Mouse (Mus musculus): Measurements from ENCODE around the gene Fam171a2. TPM values are rescaled to one million over a fixed set of nuclear protein-coding genes. Genes with fewer than 3 reads are reported as not detected.

Gene Fam171a2
- polyA plus RNA-seq, 1 experiment from 2014 or later: 0.25 TPM

DNA sequence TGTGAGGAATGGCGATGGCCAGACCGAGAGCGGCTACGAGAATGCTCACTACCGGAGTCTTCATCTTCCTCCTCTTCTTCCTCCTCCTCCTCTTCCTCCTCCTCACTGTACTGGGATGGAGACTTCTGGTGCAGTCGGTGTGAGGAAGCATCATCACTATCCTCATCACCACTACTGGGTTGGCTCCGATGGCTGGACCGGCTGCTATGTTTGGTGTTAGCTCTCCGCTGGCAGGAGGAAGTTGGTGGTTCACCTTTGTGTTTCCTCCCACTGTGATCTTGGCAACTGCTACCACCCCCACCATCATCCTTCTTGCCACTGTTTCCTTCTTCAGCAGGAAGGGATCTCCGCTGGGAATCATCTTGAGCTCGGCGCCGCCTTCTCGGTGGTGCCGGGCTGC, 32.6 kb upstream of the Fam171a2 start:
- Histone ChIP-seq H3K4me3 (replicated peaks) (no peak overlapping the region), H3K27ac (no peak overlapping the region), H3K9me3 (replicated peaks) (no peaks in the 10 kb centered on the region), H3K4me2 (no peak overlapping the region), H3K27me3 (no peaks in the 10 kb centered on the region), H3K9ac (no peak overlapping the region), H3K4me1 (replicated peaks) (peaks cover 7% of the 10 kb centered on the region), H3K36me3 (peaks cover 66% of the 10 kb centered on the region)
- 91% methylated on average over 15 of the region's 15 CpGs for WGBS (ENCODE audit: insufficient replicate concordance)
- no peak for DNase-seq
- no peak for ATAC-seq (ENCODE audit: low read depth)

- H3K9me3 ChIP-seq (replicated peaks): no peaks in the 10 kb centered on the region
- peaks cover 61% of the 10 kb centered on the region for H3K36me3 ChIP-seq
- no peak overlapping the region for H3K4me3 ChIP-seq (replicated peaks)
- H3K4me1 ChIP-seq (replicated peaks): peaks cover 11% of the 10 kb centered on the region
- H3K27me3 ChIP-seq: no peaks in the 10 kb centered on the region
- WGBS (ENCODE audit: insufficient replicate concordance): 93% methylated on average over 23 of the region's 23 CpGs
- no peak overlapping the region; the same call in 1 of the 2 replicates for H3K27ac ChIP-seq
- DNase-seq (no peak), ATAC-seq (ENCODE audit: low read depth) (no peak)
- no peak overlapping the region for H3K9ac ChIP-seq
- H3K4me2 ChIP-seq: no peak overlapping the region
Observed at GRCm38 (mm10) chr11:102479581-102479980, 32.1 kb upstream of the Fam171a2 start.

DNA sequence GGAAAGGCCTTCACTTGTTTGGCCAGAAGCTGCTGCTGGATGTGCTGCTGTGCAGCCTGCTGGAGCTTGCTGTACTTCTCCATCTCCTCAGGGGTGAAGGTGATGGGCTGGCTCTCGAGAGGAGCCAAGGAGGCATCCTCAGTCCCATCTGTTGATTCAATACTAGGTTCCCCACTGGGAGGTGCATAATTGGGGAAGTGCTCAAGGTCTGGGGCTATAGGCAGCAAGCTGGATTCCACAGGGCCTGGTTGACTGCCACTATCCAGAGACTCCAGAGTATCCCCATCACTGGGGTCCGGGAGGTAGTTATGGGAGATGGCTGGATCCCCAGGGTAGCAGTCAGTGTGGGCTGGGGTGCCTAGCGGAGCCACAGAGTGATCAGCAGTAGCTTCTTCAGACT, 31.2 kb upstream of the Fam171a2 start:
- no peak overlapping the region for H3K4me3 ChIP-seq (replicated peaks)
- H3K9me3 ChIP-seq (replicated peaks): no peaks in the 10 kb centered on the region
- no peak overlapping the region for H3K4me2 ChIP-seq
- peaks cover 11% of the 10 kb centered on the region for H3K4me1 ChIP-seq (replicated peaks)
- DNase-seq (no peak), ATAC-seq (ENCODE audit: low read depth) (no peak)
- peaks cover 58% of the 10 kb centered on the region for H3K36me3 ChIP-seq
- no peak overlapping the region for H3K27ac ChIP-seq
- H3K9ac ChIP-seq: no peak overlapping the region
- no peaks in the 10 kb centered on the region for H3K27me3 ChIP-seq
- 87% methylated on average over 3 of the region's 3 CpGs for WGBS (ENCODE audit: insufficient replicate concordance)

DNA sequence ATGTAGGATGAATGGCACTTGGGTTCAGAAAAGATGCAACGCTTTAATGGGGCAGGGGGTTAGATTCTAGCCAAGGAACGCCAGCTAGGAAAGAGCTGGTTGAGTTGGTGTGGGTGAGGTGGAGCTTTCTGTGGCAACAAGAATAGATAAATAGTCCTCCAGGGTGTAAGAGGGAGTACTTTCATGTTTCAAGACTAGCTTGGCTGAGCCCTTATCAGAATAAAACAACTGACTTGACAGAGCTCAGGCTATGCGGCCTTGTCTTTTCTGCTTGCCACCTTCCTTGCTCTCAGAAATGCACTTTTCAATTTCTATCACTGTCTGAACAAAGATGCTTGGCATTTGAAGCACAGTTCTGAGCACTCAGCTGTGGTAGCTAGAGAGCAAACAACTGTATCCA, 27.5 kb upstream of the Fam171a2 start:
- H3K4me3 ChIP-seq (replicated peaks): no peak overlapping the region
- no peaks in the 10 kb centered on the region for H3K27me3 ChIP-seq
- H3K4me1 ChIP-seq (replicated peaks): peaks cover 24% of the 10 kb centered on the region
- DNase-seq: no peak
- H3K9me3 ChIP-seq (replicated peaks): no peaks in the 10 kb centered on the region
- peak; percentile 44; the same call in 1 of the 2 replicates for ATAC-seq (ENCODE audit: low read depth)
- H3K36me3 ChIP-seq: peaks cover 28% of the 10 kb centered on the region
- WGBS (ENCODE audit: insufficient replicate concordance): 42% methylated on average over 3 of the region's 3 CpGs
- peak overlapping the region; percentile 65 for H3K27ac ChIP-seq
- H3K4me2 ChIP-seq: no peak overlapping the region
- H3K9ac ChIP-seq: no peak overlapping the region

GRCm38 (mm10) chr11:102469648-102470357, 22.3 kb upstream of the Fam171a2 start, which contains the start of gene Itga2b:
Gene Itga2b, minus strand, starts transcription at chr11:102470122.
- Histone ChIP-seq H3K4me3 (replicated peaks) (peak within 1 kb of the TSS; percentile 44), H3K9me3 (replicated peaks) (no peaks in the 10 kb centered on the region), H3K27me3 (0 out of 2 replicates have a peak, but pooled peaks cover 2% of the 10 kb centered on the region), H3K36me3 (no peaks in the 10 kb centered on the region), H3K4me1 (replicated peaks) (peaks cover 62% of the 10 kb centered on the region), H3K4me2 (peak within 1 kb of the TSS; percentile 94), H3K27ac (peak within 1 kb of the TSS; percentile 87), H3K9ac (peak within 1 kb of the TSS; percentile 66)
- WGBS (ENCODE audit: insufficient replicate concordance): 10% methylated on average over 11 of the region's 11 CpGs
- DNase-seq: peak; percentile 66
- ATAC-seq (ENCODE audit: low read depth): peak; percentile 80

DNA sequence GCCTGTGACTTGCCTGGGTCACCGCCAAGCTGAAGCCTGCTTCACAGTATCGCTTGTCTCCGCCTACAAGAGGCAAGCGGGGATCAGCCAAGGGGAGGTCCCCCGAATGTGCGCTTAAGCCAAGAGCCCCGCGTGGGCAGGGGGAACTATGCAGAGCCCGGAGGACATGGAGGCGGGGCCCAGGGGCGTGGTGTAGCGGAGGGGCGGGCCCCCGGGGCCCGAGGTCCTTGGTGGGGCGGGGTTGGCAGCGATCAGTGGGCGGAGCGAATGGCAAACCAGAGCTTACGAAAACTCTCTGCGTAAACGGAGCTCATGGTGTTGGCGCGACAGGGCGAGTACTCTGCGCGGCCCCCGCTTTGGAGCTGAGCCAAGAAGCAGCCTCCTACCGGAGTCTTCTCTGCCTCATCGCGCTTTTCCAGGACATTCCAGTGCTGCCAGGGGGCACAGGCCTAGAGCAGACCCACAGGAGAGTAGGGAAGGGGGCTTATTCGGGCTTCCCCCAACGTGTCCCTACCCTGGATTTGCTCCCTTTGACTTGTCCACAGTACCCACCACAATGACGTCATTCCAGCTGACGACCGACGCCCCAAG, 19.7 kb upstream of the Fam171a2 start:
- peak overlapping the region; percentile 94 for H3K4me2 ChIP-seq
- peaks cover 71% of the 10 kb centered on the region for H3K4me1 ChIP-seq (replicated peaks)
- H3K27me3 ChIP-seq: 0 out of 2 replicates have a peak, but pooled peaks cover 2% of the 10 kb centered on the region
- peak overlapping the region; percentile 75 for H3K9ac ChIP-seq
- ATAC-seq (ENCODE audit: low read depth): peak; percentile 84
- DNase-seq: peak; percentile 93
- H3K36me3 ChIP-seq: no peaks in the 10 kb centered on the region
- H3K4me3 ChIP-seq (replicated peaks): peak overlapping the region; percentile 62
- under 1% methylated on average over 37 of the region's 37 CpGs for WGBS (ENCODE audit: insufficient replicate concordance)
- H3K9me3 ChIP-seq (replicated peaks): no peaks in the 10 kb centered on the region
- peak overlapping the region; percentile 87 for H3K27ac ChIP-seq

DNA sequence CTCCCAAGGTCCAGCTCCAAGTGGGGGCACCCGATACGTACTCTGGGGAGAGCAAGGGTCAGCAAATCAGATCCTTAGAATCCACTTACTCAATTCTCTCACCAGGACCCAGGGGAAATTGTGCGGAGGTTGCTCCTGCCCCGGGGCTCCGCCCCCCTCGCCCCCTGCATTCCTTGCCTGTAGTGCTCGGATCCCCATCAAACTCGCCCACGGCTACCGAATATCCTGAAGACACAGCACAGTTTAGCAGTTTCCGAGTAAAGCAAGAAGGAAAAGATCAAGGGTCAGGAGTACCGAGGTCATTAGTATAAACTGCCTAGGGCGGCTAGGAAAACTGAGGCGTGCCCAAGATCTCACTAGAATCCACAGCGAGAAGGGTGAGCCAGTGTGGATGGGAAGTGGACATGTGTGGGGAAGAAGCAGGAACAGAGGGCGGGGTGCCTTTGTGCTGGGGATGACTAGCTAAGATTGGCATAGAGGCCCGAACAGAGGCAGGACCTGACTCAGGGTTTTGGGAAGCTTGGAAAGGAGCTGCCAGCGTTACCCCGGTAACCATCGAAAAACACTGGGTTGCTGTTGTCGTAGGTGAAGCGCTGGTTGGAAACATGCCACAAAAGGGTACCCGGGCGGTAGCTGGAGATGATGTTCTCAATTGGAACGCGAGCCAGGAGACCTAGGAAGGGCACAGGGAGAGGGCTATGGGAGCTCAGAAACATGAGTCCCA, 18.4 kb upstream of the Fam171a2 start:
- no peak for ATAC-seq (ENCODE audit: low read depth)
- 74% methylated on average over 26 of the region's 26 CpGs for WGBS (ENCODE audit: insufficient replicate concordance)
- H3K4me2 ChIP-seq: 0 out of 2 replicates have a peak overlapping the region, but pooled peaks have one; percentile 94
- H3K4me3 ChIP-seq (replicated peaks): no peak overlapping the region
- H3K9me3 ChIP-seq (replicated peaks): no peaks in the 10 kb centered on the region
- H3K9ac ChIP-seq: no peak overlapping the region
- 0 out of 2 replicates have a peak, but pooled peaks cover 2% of the 10 kb centered on the region for H3K27me3 ChIP-seq
- H3K27ac ChIP-seq: no peak overlapping the region
- no peak for DNase-seq
- H3K36me3 ChIP-seq: no peaks in the 10 kb centered on the region
- peaks cover 76% of the 10 kb centered on the region for H3K4me1 ChIP-seq (replicated peaks)

DNA sequence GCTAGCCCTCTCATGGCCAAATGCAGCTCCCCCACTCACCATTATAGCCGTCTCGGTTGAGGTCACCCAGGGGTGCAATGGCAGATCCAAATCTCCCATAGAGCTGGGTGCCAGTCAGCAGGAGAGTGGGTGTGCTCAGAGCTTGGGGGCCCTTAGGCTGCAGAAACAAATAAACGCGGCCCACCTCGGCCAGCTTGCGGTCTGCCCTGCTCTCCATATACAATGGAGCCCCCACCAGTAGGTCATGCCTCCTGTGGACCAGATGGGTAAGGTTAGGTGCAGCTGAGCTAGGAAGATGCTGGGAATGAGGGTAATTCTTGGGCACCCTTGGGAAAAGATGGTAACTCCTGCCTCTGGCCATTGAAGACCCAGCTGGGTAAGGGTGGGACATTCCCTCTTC, 17.4 kb upstream of the Fam171a2 start:
- no peak overlapping the region for H3K4me2 ChIP-seq

DNA sequence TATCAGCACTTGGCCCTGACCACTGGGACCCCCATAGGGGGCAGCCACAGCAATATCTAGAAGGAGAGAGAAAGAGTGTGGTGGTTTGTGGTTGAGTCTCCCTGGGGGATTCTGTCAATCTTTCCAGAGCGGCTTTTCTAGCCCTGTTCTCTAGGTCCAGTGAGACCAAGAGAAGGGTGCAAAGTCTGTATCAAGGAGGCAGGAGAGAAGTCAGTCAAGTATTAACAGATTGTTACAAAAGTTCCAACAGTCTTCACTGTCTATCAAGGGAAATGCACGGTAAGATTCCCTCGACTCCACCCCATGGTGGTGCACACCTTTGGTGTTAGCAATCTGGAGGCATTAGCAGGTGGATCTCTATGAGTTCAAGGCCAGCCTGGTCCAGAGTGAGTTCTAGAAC, 14.3 kb upstream of the Fam171a2 start:
- H3K9me3 ChIP-seq (replicated peaks): no peaks in the 10 kb centered on the region
- DNase-seq: no peak

More for the DNA sequence above, 17.4 kb upstream of the Fam171a2 start:
- H3K9ac ChIP-seq: no peak overlapping the region
- no peak for ATAC-seq (ENCODE audit: low read depth)
- H3K4me3 ChIP-seq (replicated peaks): no peak overlapping the region
- H3K9me3 ChIP-seq (replicated peaks): no peaks in the 10 kb centered on the region
- H3K36me3 ChIP-seq: no peaks in the 10 kb centered on the region
- 0 out of 2 replicates have a peak, but pooled peaks cover 2% of the 10 kb centered on the region for H3K27me3 ChIP-seq
- H3K4me1 ChIP-seq (replicated peaks): peaks cover 76% of the 10 kb centered on the region
- H3K27ac ChIP-seq: no peak overlapping the region
- 87% methylated on average over 6 of the region's 6 CpGs for WGBS (ENCODE audit: insufficient replicate concordance)
- no peak for DNase-seq

GRCm38 (mm10) chr11:102460541-102460940, 13.1 kb upstream of the Fam171a2 start:
- 42% methylated on average over 16 of the region's 16 CpGs for WGBS (ENCODE audit: insufficient replicate concordance)
- H3K4me2 ChIP-seq: peak overlapping the region; percentile 20
- H3K27me3 ChIP-seq: peaks cover 9% of the 10 kb centered on the region; the same call in 1 of the 2 replicates
- H3K27ac ChIP-seq: no peak overlapping the region
- DNase-seq: peak; percentile 37
- no peak overlapping the region for H3K9ac ChIP-seq
- H3K4me1 ChIP-seq (replicated peaks): peaks cover 51% of the 10 kb centered on the region
- no peaks in the 10 kb centered on the region for H3K9me3 ChIP-seq (replicated peaks)
- ATAC-seq (ENCODE audit: low read depth): peak; percentile 67
- no peak overlapping the region for H3K4me3 ChIP-seq (replicated peaks)
- H3K36me3 ChIP-seq: no peaks in the 10 kb centered on the region

More for the DNA sequence above, 14.3 kb upstream of the Fam171a2 start:
- H3K4me1 ChIP-seq (replicated peaks): peaks cover 50% of the 10 kb centered on the region
- H3K4me2 ChIP-seq: no peak overlapping the region
- no peak for ATAC-seq (ENCODE audit: low read depth)
- 59% methylated on average over 3 of the region's 3 CpGs for WGBS (ENCODE audit: insufficient replicate concordance)
- H3K4me3 ChIP-seq (replicated peaks): no peak overlapping the region
- H3K36me3 ChIP-seq: no peaks in the 10 kb centered on the region
- H3K9ac ChIP-seq: no peak overlapping the region
- no peak overlapping the region for H3K27ac ChIP-seq
- H3K27me3 ChIP-seq: peaks cover 10% of the 10 kb centered on the region; the same call in 1 of the 2 replicates

DNA sequence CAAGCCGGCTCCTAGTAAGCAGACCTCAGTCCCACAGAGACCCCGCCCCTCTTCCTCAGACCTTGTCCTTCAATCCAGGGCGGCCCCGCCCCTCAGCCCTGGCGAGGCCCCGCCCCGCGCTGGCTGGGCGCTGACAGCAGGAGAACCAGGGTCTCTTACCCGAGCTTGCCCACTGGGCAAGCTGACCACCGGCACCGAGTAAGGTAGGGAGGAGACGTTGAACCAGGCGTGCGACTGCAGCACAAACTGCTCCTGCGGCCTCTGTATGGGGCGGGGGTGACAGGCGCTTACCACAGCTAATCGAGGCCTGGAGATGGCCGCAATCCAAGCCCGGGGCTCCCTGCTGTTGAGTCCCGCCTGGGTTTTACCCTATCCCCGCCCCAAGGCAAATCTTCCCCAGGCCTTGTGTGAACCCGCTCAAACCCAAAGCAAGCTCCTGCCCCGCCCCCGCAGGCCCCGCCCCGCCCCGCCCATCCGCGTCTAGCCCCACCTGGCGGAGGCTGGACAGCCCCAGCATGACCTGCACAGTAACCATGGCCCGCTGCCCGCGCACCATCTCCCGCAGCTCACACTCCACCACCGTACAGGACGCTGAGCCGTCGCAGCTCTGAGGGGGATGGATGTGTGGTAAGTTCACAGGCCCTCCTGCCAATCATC, 8.4 kb upstream of the Fam171a2 start:
- Histone ChIP-seq H3K36me3 (no peaks in the 10 kb centered on the region), H3K9me3 (replicated peaks) (no peaks in the 10 kb centered on the region), H3K9ac (peak overlapping the region; percentile 43; the same call in 1 of the 2 replicates), H3K27me3 (peaks cover 29% of the 10 kb centered on the region), H3K27ac (no peak overlapping the region), H3K4me1 (replicated peaks) (peaks cover 36% of the 10 kb centered on the region), H3K4me2 (peak overlapping the region; percentile 78), H3K4me3 (replicated peaks) (peak overlapping the region; percentile 54)
- DNase-seq (peak; percentile 62), ATAC-seq (ENCODE audit: low read depth) (peak; percentile 84)
- WGBS (ENCODE audit: insufficient replicate concordance): 13% methylated on average over 40 of the region's 40 CpGs

All from liver, embryonic 13.5 days (tissue).